Mouse (Mus musculus): ENCODE measurements around the gene Hipk1. TPM values are rescaled to one million over a fixed set of nuclear protein-coding genes. Genes with fewer than 3 reads are reported as not detected.

Gene Hipk1
- polyA plus RNA-seq, 1 experiment from 2014 or later = 16.3 TPM

- Histone ChIP-seq H3K9me3 (ENCODE audit: control insufficient read depth, low read length) (no peaks in the 10 kb centered on the region), H3K27ac (no peak overlapping the region), H3K27me3 (ENCODE audit: control insufficient read depth, insufficient read depth, low read length) (no peaks in the 10 kb centered on the region), H3K36me3 (replicated peaks; ENCODE audit: control insufficient read depth, insufficient read depth) (peaks cover 65% of the 10 kb centered on the region), H3K4me3 (replicated peaks; ENCODE audit: low read length) (no peak overlapping the region), H3K4me1 (replicated peaks; ENCODE audit: control insufficient read depth, insufficient read depth, low read length) (no peaks in the 10 kb centered on the region), H3K9ac (no peak overlapping the region), H3K4me2 (replicated peaks) (no peak overlapping the region)
- ATAC-seq (ENCODE audit: low FRiP score) (no peak), DNase-seq (ENCODE audit: low spot score) (no peak)
- WGBS = 90% methylated on average over 6 of the region's 6 CpGs
Measured at GRCm38 (mm10) chr3:103743208-103743607, 48.2 kb downstream of the Hipk1 start.

- Histone ChIP-seq H3K9me3 (ENCODE audit: control insufficient read depth, low read length) (no peaks in the 10 kb centered on the region), H3K27ac (no peak overlapping the region), H3K4me2 (replicated peaks) (no peak overlapping the region), H3K36me3 (replicated peaks; ENCODE audit: control insufficient read depth, insufficient read depth) (peaks cover 37% of the 10 kb centered on the region), H3K4me3 (replicated peaks; ENCODE audit: low read length) (no peak overlapping the region), H3K27me3 (ENCODE audit: control insufficient read depth, insufficient read depth, low read length) (no peaks in the 10 kb centered on the region), H3K4me1 (replicated peaks; ENCODE audit: control insufficient read depth, insufficient read depth, low read length) (peaks cover 20% of the 10 kb centered on the region), H3K9ac (no peak overlapping the region)
- WGBS = 20% methylated on average over 5 of the region's 5 CpGs
- ATAC-seq (ENCODE audit: low FRiP score) = no peak
- DNase-seq (ENCODE audit: low spot score) = no peak
Measured at GRCm38 (mm10) chr3:103740342-103740741, 51.0 kb downstream of the Hipk1 start.

- DNase-seq (ENCODE audit: low spot score) (no peak), ATAC-seq (ENCODE audit: low FRiP score) (no peak)
- no peaks in the 10 kb centered on the region for H3K9me3 ChIP-seq (ENCODE audit: control insufficient read depth, low read length)
- peak within 1 kb of the TSS; percentile 79 for H3K27ac ChIP-seq
- 77% methylated on average over 1 of the region's 1 CpGs for WGBS
- peaks cover 27% of the 10 kb centered on the region for H3K36me3 ChIP-seq (replicated peaks; ENCODE audit: control insufficient read depth, insufficient read depth)
- peak within 1 kb of the TSS; percentile 49 for H3K4me2 ChIP-seq (replicated peaks)
- peaks cover 30% of the 10 kb centered on the region for H3K4me1 ChIP-seq (replicated peaks; ENCODE audit: control insufficient read depth, insufficient read depth, low read length)
- peak within 1 kb of the TSS; percentile 11; the same call in 1 of the 2 replicates for H3K4me3 ChIP-seq (replicated peaks; ENCODE audit: low read length)
- H3K9ac ChIP-seq = peak within 1 kb of the TSS; percentile 26; the same call in 1 of the 2 replicates
- no peaks in the 10 kb centered on the region for H3K27me3 ChIP-seq (ENCODE audit: control insufficient read depth, insufficient read depth, low read length)
Measured at GRCm38 (mm10) chr3:103739329-103739728, 52.0 kb downstream of the Hipk1 start, which contains the start of gene Gm10964. Gene Gm10964, plus strand, starts transcription at chr3:103739366.

- Histone ChIP-seq H3K27ac (peak within 1 kb of the TSS; percentile 79), H3K4me1 (replicated peaks; ENCODE audit: control insufficient read depth, insufficient read depth, low read length) (peaks cover 43% of the 10 kb centered on the region), H3K9me3 (ENCODE audit: control insufficient read depth, low read length) (no peaks in the 10 kb centered on the region), H3K27me3 (ENCODE audit: control insufficient read depth, insufficient read depth, low read length) (no peaks in the 10 kb centered on the region), H3K36me3 (replicated peaks; ENCODE audit: control insufficient read depth, insufficient read depth) (peaks cover 13% of the 10 kb centered on the region), H3K4me2 (replicated peaks) (peak within 1 kb of the TSS; percentile 49), H3K4me3 (replicated peaks; ENCODE audit: low read length) (peak within 1 kb of the TSS; percentile 11; the same call in 1 of the 2 replicates), H3K9ac (peak within 1 kb of the TSS; percentile 26; the same call in 1 of the 2 replicates)
- peak; percentile 91 for DNase-seq (ENCODE audit: low spot score)
- under 1% methylated on average over 18 of the region's 18 CpGs for WGBS
- ATAC-seq (ENCODE audit: low FRiP score) = peak; percentile 70
Measured at GRCm38 (mm10) chr3:103737778-103738571, 53.4 kb downstream of the Hipk1 start, which contains the start of gene Olfml3. Gene Olfml3, minus strand, starts transcription at chr3:103738001.

GRCm38 (mm10) chr3:103737061-103737754, 54.2 kb downstream of the Hipk1 start:
- DNase-seq (ENCODE audit: low spot score) (no peak), ATAC-seq (ENCODE audit: low FRiP score) (0 out of 2 replicates have a peak, but pooled peaks have one; percentile 1)
- Histone ChIP-seq H3K9ac (peak overlapping the region; percentile 26; the same call in 1 of the 2 replicates), H3K27me3 (ENCODE audit: control insufficient read depth, insufficient read depth, low read length) (no peaks in the 10 kb centered on the region), H3K36me3 (replicated peaks; ENCODE audit: control insufficient read depth, insufficient read depth) (peaks cover 8% of the 10 kb centered on the region; the same call in 1 of the 2 replicates), H3K4me3 (replicated peaks; ENCODE audit: low read length) (0 out of 2 replicates have a peak overlapping the region, but pooled peaks have one; percentile 11), H3K27ac (peak overlapping the region; percentile 79), H3K9me3 (ENCODE audit: control insufficient read depth, low read length) (no peaks in the 10 kb centered on the region), H3K4me1 (replicated peaks; ENCODE audit: control insufficient read depth, insufficient read depth, low read length) (peaks cover 46% of the 10 kb centered on the region), H3K4me2 (replicated peaks) (peak overlapping the region; percentile 49)
- WGBS = 50% methylated on average over 16 of the region's 16 CpGs

- H3K4me2 ChIP-seq (replicated peaks) = no peak overlapping the region
- peaks cover 46% of the 10 kb centered on the region for H3K4me1 ChIP-seq (replicated peaks; ENCODE audit: control insufficient read depth, insufficient read depth, low read length)
- H3K27ac ChIP-seq = no peak overlapping the region
- no peaks in the 10 kb centered on the region for H3K27me3 ChIP-seq (ENCODE audit: control insufficient read depth, insufficient read depth, low read length)
- no peaks in the 10 kb centered on the region for H3K36me3 ChIP-seq (replicated peaks; ENCODE audit: control insufficient read depth, insufficient read depth)
- no peak for ATAC-seq (ENCODE audit: low FRiP score)
- H3K9ac ChIP-seq = no peak overlapping the region
- WGBS = 60% methylated on average over 28 of the region's 28 CpGs
- no peak for DNase-seq (ENCODE audit: low spot score)
- no peak overlapping the region for H3K4me3 ChIP-seq (replicated peaks; ENCODE audit: low read length)
- no peaks in the 10 kb centered on the region for H3K9me3 ChIP-seq (ENCODE audit: control insufficient read depth, low read length)
Measured at GRCm38 (mm10) chr3:103735776-103736600, 55.4 kb downstream of the Hipk1 start.

GRCm38 (mm10) chr3:103734696-103735519, 56.5 kb downstream of the Hipk1 start:
- Histone ChIP-seq H3K4me2 (replicated peaks) (peak overlapping the region; percentile 31; the same call in 1 of the 2 replicates), H3K9me3 (ENCODE audit: control insufficient read depth, low read length) (no peaks in the 10 kb centered on the region), H3K9ac (no peak overlapping the region), H3K4me3 (replicated peaks; ENCODE audit: low read length) (no peak overlapping the region), H3K27me3 (ENCODE audit: control insufficient read depth, insufficient read depth, low read length) (no peaks in the 10 kb centered on the region), H3K27ac (peak overlapping the region; percentile 11), H3K36me3 (replicated peaks; ENCODE audit: control insufficient read depth, insufficient read depth) (no peaks in the 10 kb centered on the region), H3K4me1 (replicated peaks; ENCODE audit: control insufficient read depth, insufficient read depth, low read length) (peaks cover 46% of the 10 kb centered on the region)
- DNase-seq (ENCODE audit: low spot score) (no peak), ATAC-seq (ENCODE audit: low FRiP score) (no peak)
- WGBS = 14% methylated on average over 11 of the region's 11 CpGs
